8 mouse cellular contexts compared by ENCODE assay signal in the genomic region with DNA sequence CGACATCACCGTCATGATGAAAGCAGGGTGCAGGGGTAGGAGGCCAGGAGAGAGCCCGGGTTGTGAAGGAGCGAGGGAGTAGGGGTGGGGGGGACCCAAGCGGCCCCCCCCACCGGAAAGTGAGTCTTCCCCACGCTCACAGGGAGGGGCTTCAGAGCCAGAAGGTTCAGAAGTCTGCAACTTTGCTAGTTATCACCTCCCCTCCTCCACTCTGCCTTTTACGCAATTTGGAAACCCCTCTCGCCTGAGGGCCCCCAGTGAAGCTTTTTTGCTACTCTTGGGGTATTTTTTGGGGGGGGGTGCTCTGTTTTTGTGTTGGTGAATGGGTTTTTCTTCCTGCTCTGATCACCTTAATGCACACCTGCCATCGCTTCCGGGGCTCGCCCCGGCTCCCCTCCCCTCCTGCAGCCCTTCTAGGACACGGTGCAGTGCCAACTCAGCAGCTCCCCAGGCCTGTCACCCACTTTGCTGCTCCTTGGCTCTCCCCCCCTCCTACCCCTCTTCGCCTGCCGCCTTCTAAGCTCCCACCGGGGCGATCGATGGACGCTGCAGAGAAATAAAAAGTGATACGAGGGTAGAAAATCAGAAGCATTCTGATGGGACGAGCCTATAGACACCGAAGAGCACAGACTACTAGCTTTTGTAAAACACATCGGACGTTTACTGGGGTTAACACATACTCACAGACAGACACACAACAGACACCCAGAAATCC. TPM values are rescaled to one million over a fixed set of nuclear protein-coding genes. Genes with fewer than 3 reads are reported as not detected.
A peak's percentile ranks its signal among the peaks of the same experiment; 100 is the strongest.
DNase-seq lines count a peak whose midpoint lies in the region; ATAC-seq and TF ChIP-seq lines count a peak whose summit lies in the region.

No protein-coding gene starts in this region.

- no peaks in the 10 kb centered on the region for H3K36me3 ChIP-seq in hindbrain, embryonic 13.5 days
- no peaks in the 10 kb centered on the region for H3K36me3 ChIP-seq in midbrain, embryonic 16.5 days (ENCODE audit: control insufficient read depth, insufficient read depth, low read length)

- no peak for ATAC-seq in hindbrain, embryonic 13.5 days (ENCODE audit: low FRiP score)
- ATAC-seq in midbrain, embryonic 16.5 days, result no peak

- peak; percentile 17 for DNase-seq in left cerebral cortex, postnatal 4 days
- no peak for DNase-seq in left cerebral cortex, postnatal 14 days (ENCODE audit: low spot score in 2 of 2)
- no peak for DNase-seq in urinary bladder, adult 2 months (ENCODE audit: low spot score)
- DNase-seq in ovary, adult 18-20 months (ENCODE audit: low spot score), result no peak
- no peak for DNase-seq in urinary bladder, postnatal 4 days (ENCODE audit: low spot score in 2 of 2)

- H3K4me1 ChIP-seq in cortical plate, adult 2 months (ENCODE audit: control insufficient read depth, insufficient read depth, low read length), result peaks cover 7% of the 10 kb centered on the region
- peaks cover 37% of the 10 kb centered on the region for H3K4me1 ChIP-seq in hindbrain, embryonic 13.5 days (replicated peaks)
- peaks cover 10% of the 10 kb centered on the region for H3K4me1 ChIP-seq in midbrain, embryonic 16.5 days (ENCODE audit: control insufficient read depth, insufficient read depth, low read length)

- intact Hi-C loops in left cerebral cortex, postnatal 4 days (cut with DNase I), result loop anchor here (5.0 kb wide), 1 partner anchor 76 kb away; no protein-coding TSS in a partner anchor
- intact Hi-C loops in left cerebral cortex, postnatal 14 days (cut with DNase I), result loop anchor here (2.0 to 5.0 kb wide), 3 partner anchors 46 to 79 kb away; no protein-coding TSS in a partner anchor

- peaks cover 60% of the 10 kb centered on the region for H3K27me3 ChIP-seq in hindbrain, embryonic 13.5 days
- peaks cover 23% of the 10 kb centered on the region for H3K27me3 ChIP-seq in midbrain, embryonic 16.5 days (ENCODE audit: control insufficient read depth, insufficient read depth, low read depth, low read length)

- peak overlapping the region; percentile 99 for H3K4me3 ChIP-seq in cortical plate, adult 2 months (ENCODE audit: insufficient read depth, low read length)
- H3K4me3 ChIP-seq in hindbrain, embryonic 13.5 days, result peak overlapping the region; percentile 60
- peak overlapping the region; percentile 55 for H3K4me3 ChIP-seq in midbrain, embryonic 16.5 days (ENCODE audit: low read depth, low read length)

- no peaks in the 10 kb centered on the region for H3K9me3 ChIP-seq in hindbrain, embryonic 13.5 days
- no peaks in the 10 kb centered on the region for H3K9me3 ChIP-seq in midbrain, embryonic 16.5 days (replicated peaks; ENCODE audit: control insufficient read depth, low read length, poor library complexity, severe bottlenecking)

- TF ChIP-seq CTCF in cortical plate, adult 2 months (IDR thresholded peaks at IDR 0.05; ENCODE audit: extremely low read depth, insufficient read depth, low read length), result no peak

- H3K27ac ChIP-seq in cortical plate, adult 2 months (ENCODE audit: insufficient read depth, low read length), result peak overlapping the region; percentile 99
- no peak overlapping the region for H3K27ac ChIP-seq in hindbrain, embryonic 13.5 days
- no peak overlapping the region for H3K27ac ChIP-seq in midbrain, embryonic 16.5 days (ENCODE audit: low read length)

- no peak for TF ChIP-seq POLR2A in cortical plate, adult 2 months (IDR thresholded peaks at IDR 0.05; ENCODE audit: extremely low read depth, insufficient read depth, low read length)

- WGBS in hindbrain, embryonic 13.5 days, result under 1% methylated on average over 25 of the region's 25 CpGs
- WGBS in midbrain, embryonic 16.5 days, result under 1% methylated on average over 25 of the region's 25 CpGs

- H3K9ac ChIP-seq in hindbrain, embryonic 13.5 days, result peak overlapping the region; percentile 75
- H3K9ac ChIP-seq in midbrain, embryonic 16.5 days (ENCODE audit: low read depth, low read length), result peak overlapping the region; percentile 70

- peak overlapping the region; percentile 98 for H3K4me2 ChIP-seq in hindbrain, embryonic 13.5 days
- H3K4me2 ChIP-seq in midbrain, embryonic 16.5 days (ENCODE audit: low read length), result peak overlapping the region; percentile 96

RNA-seq across cellular contexts. Expression of a gene that starts 2.7 kb away (rescaled TPM):
- 10 to 100 TPM in 1 of 2 experiments, 1 to 10 TPM in 1; 7.8 to 10.1 TPM for total RNA-seq in left cerebral cortex, postnatal 4 days (2021)
- total RNA-seq in left cerebral cortex, postnatal 14 days (2021), result 10 to 100 TPM; 66.9 to 73.4 TPM
- 27.2 and 30.1 TPM in 2 replicates for polyA plus RNA-seq in cortical plate, adult 2 months (2012; rRNA removed)
- polyA plus RNA-seq in hindbrain, embryonic 13.5 days (2015; fragmentation: Nextera tagmentation; extraction: Ambion mirVana), result 2.9 and 3.2 TPM in 2 replicates
- polyA plus RNA-seq in midbrain, embryonic 16.5 days (2015; fragmentation: Nextera tagmentation; extraction: Ambion mirVana), result 1.2 and 1.4 TPM in 2 replicates
- 1.3 and 1.7 TPM in 2 replicates for polyA plus RNA-seq in urinary bladder, adult 2 months (2012; rRNA removed)
